Mouse (Mus musculus) embryonic fibroblast, embryonic 13.5 days (primary cell): ENCODE data around the gene Fam205a2.
"Not testable (repeated sequence)": the region's sequence is repeated elsewhere in the genome, so short reads cannot be mapped to it uniquely, and the experiment has no call there.

Experiments used
- CTCF ChIP-seq: IDR thresholded peaks from 2 replicates; pipeline ENCODE4 v1.5.1; 2011; ENCODE audit warnings: mild to moderate bottlenecking, control low read depth, low read length, moderate library complexity, borderline replicate concordance; ENCODE audit not compliant: insufficient read depth
- POLR2A ChIP-seq: IDR thresholded peaks from 2 replicates; pipeline ENCODE4 v1.6.1; 2011; ENCODE audit warnings: low read depth, mild to moderate bottlenecking, control low read depth, low read length, moderate library complexity

GRCm38 (mm10) chr4:42528075-42528474 is at the start of gene Fam205a2:
- not testable (repeated sequence) for TF ChIP-seq CTCF, POLR2A
